Mouse (Mus musculus): Measurements from ENCODE around the gene Adgrv1. TPM values are rescaled to one million over a fixed set of nuclear protein-coding genes. Genes with fewer than 3 reads are reported as not detected.
A peak's percentile ranks its signal among the peaks of the same experiment; 100 is the strongest.
"Not testable (repeated sequence)": the region's sequence is repeated elsewhere in the genome, so short reads cannot be mapped to it uniquely, and the experiment has no call there.

Adgrv1 gene
- 0.15 and 0.23 TPM in 2 replicates for polyA plus RNA-seq (2012; rRNA removed)

DNA sequence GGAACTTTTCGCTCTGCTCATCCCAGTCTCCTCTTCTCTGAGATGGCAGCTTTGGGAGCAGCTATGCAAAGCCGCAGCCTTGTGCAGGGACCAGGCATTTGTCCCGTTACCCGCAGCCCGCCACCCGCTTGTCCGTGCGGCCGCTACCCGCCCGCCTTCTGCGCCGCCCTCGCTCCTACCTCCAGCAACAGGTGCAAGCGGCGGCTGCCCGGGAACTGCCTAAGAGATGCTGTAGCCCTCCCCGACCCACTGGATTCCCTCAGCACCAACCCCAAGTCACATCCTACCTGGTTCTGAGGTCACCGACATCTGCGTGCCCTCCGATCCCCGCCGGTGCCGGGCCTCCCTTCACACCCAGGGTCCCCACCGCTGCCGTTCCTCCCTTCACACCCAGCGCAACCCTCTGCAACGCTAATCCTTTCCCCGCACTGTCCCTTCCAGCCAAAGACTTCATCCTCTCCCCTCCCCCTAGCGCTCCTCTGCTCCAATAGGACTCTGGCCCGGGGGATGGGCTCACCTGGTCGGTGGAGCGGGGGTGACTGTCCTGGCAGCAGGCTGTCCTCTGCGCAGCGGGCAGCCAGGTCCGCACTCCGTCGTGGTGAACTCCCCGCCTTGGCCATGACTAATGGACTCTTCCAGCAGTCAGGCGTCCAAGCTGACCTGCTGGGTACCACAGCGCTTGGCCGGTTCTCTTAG is at the start of gene Adgrv1:
Gene Adgrv1, minus strand, starts transcription at position 435 of the 696 bp plus-strand sequence.
- no peak for DNase-seq (ENCODE audit: low read depth, low spot score)
- 4% methylated on average over 42 of the region's 42 CpGs for WGBS

DNA sequence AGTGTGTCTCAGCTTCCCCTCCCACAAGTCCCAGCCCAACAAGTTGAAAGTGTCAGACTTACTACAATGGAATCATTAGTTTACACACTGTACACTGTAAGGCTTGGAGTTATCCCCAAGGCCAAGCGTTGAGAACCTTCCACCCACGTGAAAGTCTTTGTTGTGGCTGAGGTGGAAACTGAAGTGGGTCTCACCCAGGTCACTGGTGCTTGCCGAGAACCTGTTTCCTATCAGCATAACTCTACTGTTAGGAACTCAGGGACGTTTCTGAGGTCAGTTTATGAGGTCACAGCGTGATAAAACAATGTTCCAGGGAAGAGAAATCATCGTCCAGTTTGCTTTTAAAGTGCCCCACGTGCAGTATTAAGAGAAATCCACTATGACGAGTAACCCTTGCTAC is 42.4 kb upstream of the Adgrv1 start:
- DNase-seq (ENCODE audit: low read depth, low spot score): no peak
- WGBS: 67% methylated on average over 8 of the region's 8 CpGs

DNA sequence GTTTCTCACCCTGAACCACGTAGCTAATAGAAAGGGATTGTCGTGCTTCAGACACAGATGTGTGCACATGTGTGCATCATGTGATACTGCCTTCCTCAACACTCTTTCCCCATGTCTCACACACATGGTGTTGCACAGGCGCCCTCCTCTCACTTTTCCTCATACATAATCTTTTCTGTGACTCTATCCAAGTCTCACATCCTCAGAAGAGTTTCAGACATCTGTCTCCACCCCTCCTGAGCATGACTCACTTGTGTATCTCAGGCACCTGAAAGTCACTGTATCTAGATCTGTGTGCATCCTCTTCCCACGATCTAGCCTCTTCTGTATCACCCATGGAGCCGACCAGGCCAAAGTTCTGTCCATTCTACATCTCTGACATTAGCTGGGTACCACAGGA is 34.8 kb upstream of the Adgrv1 start:
- 86% methylated on average over 5 of the region's 5 CpGs for WGBS
- DNase-seq (ENCODE audit: low read depth, low spot score): no peak

DNA sequence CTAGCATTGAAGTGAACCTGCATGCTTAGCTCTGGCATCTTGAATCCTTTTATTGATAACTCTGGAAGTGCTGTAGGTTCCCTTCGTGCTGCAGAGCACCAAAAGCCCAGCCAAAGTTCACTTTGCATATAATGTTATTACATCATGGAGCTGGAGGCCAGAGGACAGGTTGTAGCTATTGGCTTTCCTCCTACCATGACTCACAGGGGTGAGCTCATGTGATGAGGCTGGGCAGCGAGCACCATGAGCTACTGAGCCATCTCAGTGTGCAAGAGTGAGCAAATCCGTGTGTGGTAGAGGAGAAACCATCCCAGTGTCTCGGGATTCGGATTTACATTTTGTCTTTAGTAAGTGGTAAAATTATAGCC is 31.4 kb upstream of the Adgrv1 start:
- 58% methylated on average over 5 of the region's 5 CpGs for WGBS
- no peak for DNase-seq (ENCODE audit: low read depth, low spot score)

DNA sequence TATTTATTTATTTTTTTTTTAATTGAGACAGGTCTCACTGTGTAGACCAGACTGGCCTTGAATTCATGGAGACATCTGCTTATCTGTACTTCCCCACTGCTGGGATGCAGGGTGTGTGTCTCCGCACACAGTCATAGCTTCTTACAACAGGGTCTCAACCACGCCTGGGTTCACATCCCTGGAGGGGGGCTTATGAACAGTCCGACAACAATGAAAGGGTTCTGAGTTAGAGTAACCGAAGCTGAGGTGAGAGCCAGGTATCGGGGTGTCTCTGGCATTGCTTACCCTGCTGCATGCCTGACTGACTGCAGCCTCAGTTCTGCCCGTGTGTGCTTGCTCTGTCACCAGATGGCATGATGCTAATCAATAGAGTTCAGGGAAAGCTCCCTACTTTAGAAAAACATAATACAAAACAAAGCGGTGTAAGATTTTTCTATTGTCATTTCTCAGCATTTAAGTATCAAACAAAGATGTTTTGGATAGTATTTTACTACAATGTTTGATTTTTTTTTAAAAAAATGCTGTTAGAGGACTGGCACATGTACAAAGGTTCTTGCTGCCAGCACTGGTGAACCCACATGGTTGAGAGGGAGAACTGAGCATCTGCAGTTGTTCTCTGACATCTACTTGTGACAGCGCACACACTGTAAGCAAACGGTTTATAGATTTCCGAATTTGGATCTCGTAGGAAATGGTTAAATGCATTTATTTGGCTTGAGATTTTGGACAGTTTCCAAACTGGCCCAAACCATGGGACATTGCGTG is 30.8 kb upstream of the Adgrv1 start:
- 83% methylated on average over 12 of the region's 12 CpGs for WGBS
- DNase-seq (ENCODE audit: low read depth, low spot score): no peak

DNA sequence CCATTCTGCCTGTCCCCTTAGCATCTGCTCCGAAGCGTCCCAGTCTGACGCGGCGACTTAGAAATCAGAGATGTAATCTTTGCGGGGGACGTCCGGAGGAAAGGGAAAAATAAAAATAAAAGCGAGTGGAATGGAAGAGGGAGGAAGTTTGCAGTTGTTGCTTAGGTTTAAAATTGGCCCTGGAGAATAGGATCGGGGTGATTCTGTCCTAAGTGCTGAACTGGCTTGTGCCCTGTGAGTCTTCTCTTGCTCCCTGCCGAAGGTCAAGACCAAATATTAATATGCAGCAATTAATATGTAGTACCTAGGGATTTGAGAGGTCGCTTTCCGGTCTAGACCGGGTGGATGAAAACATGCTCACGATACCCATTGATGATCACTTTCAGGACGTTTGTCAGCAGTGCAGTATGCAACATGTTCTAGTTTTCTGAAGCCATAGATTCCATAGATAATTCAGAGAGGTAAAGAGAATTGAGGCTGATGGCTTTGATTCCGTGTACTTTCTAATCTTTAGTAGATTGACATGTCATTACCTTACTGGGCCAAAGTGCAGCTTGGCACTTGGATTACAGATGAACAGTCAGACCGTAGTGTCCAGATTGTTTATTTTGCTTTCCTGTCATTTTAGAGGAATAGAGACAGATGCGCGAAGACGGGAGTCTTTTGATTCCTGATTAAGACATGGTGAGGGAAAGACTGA is 25.2 kb upstream of the Adgrv1 start:
- 1% methylated on average over 21 of the region's 21 CpGs for WGBS
- DNase-seq (ENCODE audit: low read depth, low spot score): no peak

DNA sequence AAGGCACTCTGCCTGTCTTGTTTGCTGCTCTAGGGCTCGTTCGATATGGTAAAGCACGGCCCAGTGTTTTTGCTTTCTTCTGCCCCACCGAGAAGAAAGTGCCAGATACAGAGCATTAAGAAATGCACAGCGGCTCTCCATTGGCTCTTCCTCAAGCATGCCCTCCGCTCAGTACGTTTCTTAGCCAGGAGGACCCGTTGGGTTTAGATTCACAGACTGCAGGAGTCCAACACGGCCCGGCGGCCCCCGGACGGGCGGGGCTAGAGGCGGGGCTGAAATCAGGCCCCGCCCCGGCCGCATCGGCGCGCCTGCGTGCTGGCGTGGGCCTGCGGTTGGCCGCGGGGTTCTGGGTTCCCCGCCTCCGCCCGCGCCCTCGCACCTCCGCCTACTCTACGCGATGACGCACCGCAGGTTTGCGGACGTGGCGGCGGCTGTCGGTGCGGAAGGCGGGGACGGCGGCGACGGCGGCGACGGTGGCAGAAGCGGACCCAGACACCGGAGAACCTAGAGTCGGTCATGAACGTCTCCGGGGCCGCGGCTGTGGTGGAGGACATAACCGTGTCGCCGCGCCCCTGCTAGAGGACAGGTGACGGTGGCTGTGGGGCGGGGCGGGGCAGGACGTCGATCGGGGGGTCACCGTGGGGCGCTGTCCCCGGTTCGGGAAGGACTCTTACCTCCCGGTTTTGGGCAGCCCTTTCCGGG is 24.5 kb upstream of the Adgrv1 start, which contains the start of gene Lysmd3:
Gene Lysmd3, plus strand, starts transcription at position 313 of the 702 bp plus-strand sequence.
- WGBS: under 1% methylated on average over 69 of the region's 73 CpGs
- peak; percentile 66 for DNase-seq (ENCODE audit: low read depth, low spot score)

DNA sequence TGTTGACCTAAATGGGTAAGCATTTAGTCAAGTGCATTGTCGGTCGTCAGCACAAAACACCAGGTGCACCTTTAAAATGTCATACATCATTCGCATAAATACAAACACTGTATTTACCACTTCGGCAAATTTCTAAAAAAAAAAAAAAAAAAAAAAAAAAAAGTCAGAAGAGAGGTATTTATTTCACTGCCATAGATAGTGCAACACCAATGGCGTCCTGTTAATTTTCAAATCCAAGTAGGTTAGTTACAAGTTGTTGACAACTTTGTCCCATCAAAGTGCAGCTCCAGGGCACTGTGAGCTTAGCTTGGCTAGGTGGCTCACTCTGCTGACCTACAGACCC is 24.0 kb upstream of the Adgrv1 start:
- no peak for DNase-seq (ENCODE audit: low read depth, low spot score)
- 18% methylated on average over 5 of the region's 5 CpGs for WGBS

DNA sequence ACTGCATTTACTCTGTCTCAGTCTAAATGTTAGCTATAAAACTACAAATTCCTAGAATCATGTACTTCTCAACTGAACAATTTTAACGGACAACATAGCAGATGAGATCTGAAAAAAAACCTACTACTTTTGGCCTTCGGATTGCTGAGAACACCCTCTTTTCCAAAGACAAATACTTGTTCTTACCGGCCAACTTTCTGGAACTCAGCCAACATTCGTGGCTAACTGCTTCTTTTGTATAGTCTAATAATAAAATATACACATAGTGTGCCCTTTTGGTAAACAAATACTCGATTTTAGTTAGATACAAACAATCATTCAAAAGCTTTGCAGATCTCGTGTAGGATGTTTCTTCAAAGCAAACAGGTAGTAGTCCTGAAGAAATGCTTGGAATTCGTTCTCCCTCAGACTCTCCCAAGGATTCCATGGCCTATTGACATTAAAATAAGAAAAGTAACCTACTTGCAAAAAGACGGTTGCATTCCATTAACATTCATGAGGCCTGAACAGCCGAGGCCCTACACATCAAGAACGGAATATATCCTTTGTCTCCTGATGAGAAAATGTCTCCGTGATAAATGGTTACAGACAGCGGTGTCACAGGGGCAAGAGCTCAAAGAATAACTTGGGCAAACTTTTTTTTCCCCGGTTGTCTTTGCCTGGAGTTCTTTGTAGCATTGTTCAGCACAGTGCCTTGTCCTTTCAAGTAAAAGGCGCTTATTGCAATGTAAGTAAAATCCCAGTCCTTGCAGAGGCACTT is 23.3 kb upstream of the Adgrv1 start:
- WGBS: 51% methylated on average over 14 of the region's 14 CpGs
- no peak for DNase-seq (ENCODE audit: low read depth, low spot score)

DNA sequence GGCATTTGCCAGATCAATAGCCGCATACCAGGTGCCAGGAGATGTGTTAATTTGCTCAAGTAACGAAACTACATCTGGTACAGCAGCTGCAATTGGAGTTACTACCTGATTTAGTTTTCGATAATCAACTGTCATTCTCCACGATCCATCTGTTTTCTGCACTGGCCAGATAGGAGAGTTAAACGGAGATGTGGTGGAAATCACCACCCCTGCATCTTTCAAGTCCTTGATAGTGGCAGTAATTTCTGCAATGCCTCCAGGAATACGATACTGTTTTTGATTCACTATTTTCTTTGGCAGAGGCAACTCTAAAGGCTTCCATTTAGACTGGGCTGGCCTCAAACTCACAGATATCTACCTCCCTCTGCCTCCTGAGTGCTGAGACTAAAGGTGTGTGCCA is 17.4 kb upstream of the Adgrv1 start:
- DNase-seq (ENCODE audit: low read depth, low spot score): not testable (repeated sequence)
- 80% methylated on average over 5 of the region's 6 CpGs for WGBS

DNA sequence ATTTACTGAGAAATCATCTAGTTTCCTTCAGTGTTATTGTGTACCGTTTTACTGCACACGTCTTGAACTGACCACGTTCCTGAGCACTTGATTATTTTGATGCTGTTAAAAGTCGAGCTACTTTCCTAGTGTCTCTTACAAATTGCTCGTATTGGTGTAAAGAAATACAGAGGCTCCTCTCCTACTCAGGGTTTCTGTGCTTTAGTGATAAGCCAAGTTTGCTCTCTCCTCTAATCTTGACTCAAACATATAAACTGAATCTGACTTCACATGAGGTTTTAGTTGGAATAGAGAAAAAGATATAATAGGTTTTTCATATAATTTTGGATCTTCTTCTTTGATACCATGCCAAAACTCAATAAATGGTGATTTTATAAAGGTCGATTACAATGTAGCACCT is 13.4 kb upstream of the Adgrv1 start:
- WGBS: 82% methylated on average over 6 of the region's 6 CpGs
- no peak for DNase-seq (ENCODE audit: low read depth, low spot score)

DNA sequence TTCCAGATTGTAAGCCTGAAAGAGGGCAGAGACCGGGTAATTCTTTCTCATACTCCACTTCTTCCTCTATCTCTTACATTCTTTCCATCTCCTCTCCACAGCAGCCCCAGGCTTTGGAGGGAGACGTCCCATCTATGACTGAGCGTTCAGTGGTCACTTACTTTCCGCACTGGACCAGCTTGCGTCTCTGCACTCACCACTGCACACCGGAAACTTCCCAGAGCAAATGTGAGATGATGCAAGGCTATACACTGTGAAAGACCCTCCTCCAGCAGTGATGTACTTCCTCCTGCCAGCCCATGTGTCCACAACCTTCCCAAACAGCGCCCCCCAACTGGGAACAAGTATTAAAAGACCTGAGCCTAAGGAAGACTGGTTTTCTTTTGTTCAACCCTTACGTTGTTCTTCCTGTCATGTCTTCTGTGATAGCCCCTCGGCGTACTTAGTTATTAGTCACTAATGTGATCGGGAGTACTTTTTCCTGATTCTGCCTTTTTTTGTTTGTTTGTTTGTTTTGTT is 11.2 kb upstream of the Adgrv1 start:
- DNase-seq (ENCODE audit: low read depth, low spot score): no peak
- WGBS: 89% methylated on average over 11 of the region's 11 CpGs

DNA sequence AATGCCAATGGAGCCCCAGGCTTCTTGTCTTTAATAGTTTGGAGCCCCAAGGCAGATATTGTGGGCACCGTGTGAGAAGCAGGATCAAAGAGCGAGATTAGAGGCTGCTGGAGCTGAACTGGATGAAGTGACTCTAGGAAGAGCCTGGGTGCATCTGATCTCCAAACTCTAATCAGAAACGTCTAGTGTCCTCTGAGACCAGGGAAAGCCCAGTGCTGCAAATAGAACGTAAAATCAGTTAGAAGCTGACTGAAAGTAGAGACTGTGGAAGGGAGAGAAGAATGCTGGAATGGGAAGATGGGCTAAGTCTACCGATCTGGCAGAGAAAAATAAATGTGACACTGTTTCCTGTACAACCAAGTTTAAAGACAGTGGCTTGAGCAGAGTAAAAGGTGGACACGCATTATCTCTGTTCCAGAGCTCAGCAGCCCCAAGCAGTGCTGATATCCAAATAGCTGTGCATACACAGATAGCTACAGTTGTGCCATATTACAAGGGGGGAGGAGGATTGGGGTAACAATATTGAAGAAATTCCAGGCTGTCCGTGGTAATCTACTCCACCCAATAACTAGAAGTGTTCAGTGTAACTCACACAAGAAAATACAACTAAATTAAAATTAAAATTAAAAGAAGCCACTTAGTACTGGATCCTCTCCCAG is 9.7 kb upstream of the Adgrv1 start:
- DNase-seq (ENCODE audit: low read depth, low spot score): no peak
- 65% methylated on average over 7 of the region's 7 CpGs for WGBS

DNA sequence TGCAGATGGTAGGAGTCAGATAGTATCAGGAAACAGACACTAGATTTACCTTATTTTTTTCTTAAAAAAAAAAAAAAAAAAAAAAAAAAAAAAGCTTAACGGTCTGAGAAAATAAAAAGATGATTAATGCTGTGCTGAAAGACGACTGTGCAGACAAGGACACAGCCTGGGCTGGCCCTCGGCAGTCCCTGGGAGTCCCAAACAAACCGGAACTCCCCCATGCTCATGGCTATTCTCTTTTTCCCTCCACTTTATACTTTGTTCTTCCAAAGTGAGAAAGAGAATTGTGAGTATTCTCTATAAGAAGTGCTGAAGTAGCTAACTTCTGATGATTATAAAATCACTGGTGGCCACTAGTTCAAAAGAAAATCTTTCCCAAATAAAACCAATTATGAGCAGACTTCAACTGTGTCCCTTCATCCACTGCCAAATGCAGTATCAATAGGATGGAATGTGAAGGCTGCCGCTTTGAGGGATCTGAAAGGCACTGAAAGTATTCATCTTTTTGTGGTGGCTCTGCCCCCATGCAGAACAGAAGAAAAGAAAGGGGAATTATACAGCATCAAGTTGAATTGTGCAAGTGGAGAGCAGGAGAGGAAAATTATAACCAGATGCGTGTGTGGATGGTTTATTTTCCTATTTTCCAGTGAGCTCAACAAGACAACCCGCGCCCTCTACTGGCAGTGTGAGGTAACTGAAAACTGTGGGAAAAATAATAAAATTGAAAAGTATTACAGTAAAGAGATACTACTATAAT is 8.5 kb upstream of the Adgrv1 start:
- no peak for DNase-seq (ENCODE audit: low read depth, low spot score)
- WGBS: 9% methylated on average over 8 of the region's 8 CpGs

DNA sequence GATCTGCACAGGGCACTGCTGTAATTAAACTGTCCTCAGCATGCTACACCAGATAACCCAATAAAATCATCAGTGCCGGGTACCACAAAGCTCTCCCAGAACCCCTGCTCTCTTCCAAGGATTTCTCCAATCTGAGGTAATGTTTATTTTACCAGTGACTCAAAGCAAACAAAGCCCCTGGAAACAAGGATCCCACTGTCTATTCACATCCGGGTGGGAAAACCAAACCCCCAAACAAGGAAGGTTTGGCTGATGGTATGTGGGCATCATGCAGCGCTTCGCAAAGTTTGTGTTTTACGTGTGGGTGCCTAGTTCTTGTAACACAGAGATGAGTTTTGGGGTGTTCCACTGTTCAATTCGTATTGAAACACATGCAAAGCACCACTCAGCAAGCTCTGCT is 7.9 kb upstream of the Adgrv1 start:
- DNase-seq (ENCODE audit: low read depth, low spot score): no peak
- WGBS: 8% methylated on average over 6 of the region's 6 CpGs

DNA sequence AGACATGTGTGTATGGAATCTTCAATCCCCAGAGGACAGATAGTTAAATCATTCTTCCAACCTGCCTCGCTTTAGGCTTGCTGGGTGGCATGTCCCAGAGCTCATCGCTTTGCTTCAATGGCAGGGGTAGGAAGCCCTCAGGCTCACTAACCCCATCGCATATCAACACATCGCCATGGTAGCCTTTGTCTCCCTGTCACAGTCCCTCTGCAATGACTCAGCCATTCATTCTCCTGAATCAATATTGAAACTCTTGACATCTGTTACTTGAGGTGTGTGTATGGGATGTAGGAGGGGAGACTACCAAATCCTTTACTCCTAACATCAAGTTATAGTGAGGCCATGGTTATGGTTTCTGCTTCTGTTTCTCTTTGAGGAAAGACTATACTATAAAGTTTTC is 6.7 kb upstream of the Adgrv1 start:
- WGBS: 60% methylated on average over 4 of the region's 4 CpGs
- no peak for DNase-seq (ENCODE audit: low read depth, low spot score)

DNA sequence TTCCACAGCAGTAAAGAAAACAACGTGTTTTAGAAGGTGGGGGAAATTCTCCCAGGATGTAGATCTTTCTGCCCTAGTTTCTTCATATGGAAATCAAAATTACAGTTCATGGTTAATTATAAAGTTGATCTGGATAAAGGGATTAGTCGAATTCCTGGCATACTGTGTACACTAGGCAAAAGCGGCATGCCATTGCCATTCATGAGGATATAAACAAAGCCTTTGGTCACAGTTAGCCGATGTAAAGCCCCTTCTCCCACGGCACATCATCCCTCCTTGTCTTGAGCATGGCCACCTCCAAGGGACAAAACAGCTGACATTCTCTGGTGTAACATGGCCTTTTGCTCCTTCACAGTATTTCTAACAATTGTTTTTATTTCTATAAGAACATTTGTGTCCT is 2.4 kb downstream of the Adgrv1 start:
- WGBS: 70% methylated on average over 5 of the region's 5 CpGs
- DNase-seq (ENCODE audit: low read depth, low spot score): no peak

DNA sequence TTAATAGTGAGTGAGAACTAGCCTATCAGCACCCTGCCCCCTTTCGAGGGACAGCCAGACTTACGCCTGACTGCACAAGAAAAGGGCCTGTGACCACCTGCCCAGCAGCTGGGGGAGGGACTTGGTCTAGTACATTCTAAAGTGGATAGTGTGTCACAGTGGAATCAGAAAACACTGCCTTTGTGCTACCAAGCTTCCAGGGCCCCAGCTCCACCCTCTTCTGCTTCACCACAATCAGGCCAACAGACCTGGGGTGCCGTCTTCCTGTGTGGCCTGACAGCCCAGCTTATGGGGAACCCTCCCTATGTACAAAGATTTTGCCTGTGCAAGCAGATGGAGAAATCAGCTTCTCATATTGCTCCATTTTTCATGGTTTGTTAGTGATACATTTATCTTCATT is 3.6 kb downstream of the Adgrv1 start:
- 67% methylated on average over 3 of the region's 3 CpGs for WGBS
- DNase-seq (ENCODE audit: low read depth, low spot score): no peak

All from large intestine, adult 2 months (tissue).